Mouse (Mus musculus): Measurements from ENCODE around the gene Stx18. TPM values are rescaled to one million over a fixed set of nuclear protein-coding genes. Genes with fewer than 3 reads are reported as not detected.

The Stx18 gene
- polyA plus RNA-seq, 1 experiment from 2014 or later, result 37.2 TPM

DNA sequence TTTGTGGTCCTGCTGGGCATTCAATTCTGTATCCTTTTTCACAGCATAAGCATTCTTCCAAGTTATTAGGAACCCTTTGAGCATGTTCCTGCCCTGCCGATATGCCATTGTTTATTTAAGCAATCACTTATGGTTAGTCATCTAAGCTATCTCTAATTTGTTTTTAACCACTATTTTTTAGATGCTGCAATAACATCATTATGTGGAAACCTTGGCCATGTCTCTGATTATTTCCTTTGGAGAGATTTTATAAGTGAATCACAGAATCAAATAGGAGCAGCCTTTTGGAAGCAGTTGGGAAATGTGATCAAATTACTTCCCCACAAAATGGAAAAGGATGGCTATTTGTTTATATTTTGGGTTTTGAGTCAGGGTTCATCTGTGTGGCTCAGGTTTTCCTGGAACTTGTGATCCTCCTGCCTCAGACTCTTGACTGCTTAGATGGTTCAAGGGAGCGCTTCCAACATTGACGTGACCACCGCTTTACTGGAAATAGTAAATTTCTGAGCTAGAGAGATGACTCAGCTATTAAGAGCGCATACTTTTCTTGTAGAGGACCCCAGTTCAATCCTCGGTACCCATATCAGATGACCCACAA, 146.2 kb downstream of the Stx18 start:
- Histone ChIP-seq H3K4me3 (no peak overlapping the region), H3K9ac (replicated peaks) (no peak overlapping the region), H3K4me2 (replicated peaks) (no peak overlapping the region), H3K4me1 (no peaks in the 10 kb centered on the region), H3K27ac (replicated peaks) (no peak overlapping the region), H3K27me3 (0 out of 2 replicates have a peak, but pooled peaks cover 3% of the 10 kb centered on the region), H3K9me3 (no peaks in the 10 kb centered on the region), H3K36me3 (no peaks in the 10 kb centered on the region)
- WGBS, result 86% methylated on average over 6 of the region's 6 CpGs
- no peak for ATAC-seq (replicated peaks)

DNA sequence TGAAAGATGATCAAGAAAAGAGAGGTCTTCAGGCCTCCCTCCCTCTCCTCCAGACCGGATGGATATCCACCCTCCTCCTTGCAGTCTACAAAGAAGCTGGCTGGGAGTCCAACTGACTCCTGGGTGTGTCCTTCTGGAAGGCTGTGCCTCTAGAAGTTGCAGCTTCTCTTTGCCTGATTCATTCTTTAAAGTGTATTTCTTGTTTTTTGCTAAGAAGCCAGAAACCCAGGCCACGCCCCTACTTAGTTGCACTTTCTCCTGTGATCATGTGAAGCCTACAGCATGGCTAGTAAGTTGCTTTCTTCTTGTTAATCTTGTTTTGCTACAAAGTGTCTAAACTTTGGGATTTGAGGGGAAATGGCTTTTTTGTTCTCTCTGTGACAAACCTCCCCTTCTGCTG, 148.5 kb downstream of the Stx18 start:
- no peak overlapping the region for H3K4me2 ChIP-seq (replicated peaks)
- 0 out of 2 replicates have a peak, but pooled peaks cover 3% of the 10 kb centered on the region for H3K27me3 ChIP-seq
- ATAC-seq (replicated peaks), result no peak
- H3K36me3 ChIP-seq, result no peaks in the 10 kb centered on the region
- H3K9me3 ChIP-seq, result no peaks in the 10 kb centered on the region
- 78% methylated on average over 2 of the region's 2 CpGs for WGBS
- no peaks in the 10 kb centered on the region for H3K4me1 ChIP-seq
- H3K27ac ChIP-seq (replicated peaks), result no peak overlapping the region
- no peak overlapping the region for H3K4me3 ChIP-seq
- H3K9ac ChIP-seq (replicated peaks), result no peak overlapping the region

Other genes with a start within 250 kb of the Stx18 start
- 13.7 and 20.7 TPM in 2 replicates for gene Msx1, start 214.2 kb upstream of the Stx18 start, polyA plus RNA-seq (2015; fragmentation: Nextera tagmentation; extraction: Ambion mirVana)
- gene Nsg1, start 121.2 kb downstream of the Stx18 start, polyA plus RNA-seq (2015; fragmentation: Nextera tagmentation; extraction: Ambion mirVana), result 1,162 and 1,219 TPM in 2 replicates
- gene Zbtb49, start 181.7 kb downstream of the Stx18 start, polyA plus RNA-seq (2015; fragmentation: Nextera tagmentation; extraction: Ambion mirVana), result 25.7 and 26.4 TPM in 2 replicates
- gene Lyar, start 181.7 kb downstream of the Stx18 start, polyA plus RNA-seq (2015; fragmentation: Nextera tagmentation; extraction: Ambion mirVana), result 53.7 and 58.0 TPM in 2 replicates
- gene Tmem128, start 221.4 kb downstream of the Stx18 start, polyA plus RNA-seq (2015; fragmentation: Nextera tagmentation; extraction: Ambion mirVana), result 94.0 and 95.0 TPM in 2 replicates
- not detected in 2 replicates for gene Otop1, start 237.2 kb downstream of the Stx18 start, polyA plus RNA-seq (2015; fragmentation: Nextera tagmentation; extraction: Ambion mirVana)